Mouse (Mus musculus) liver, postnatal 0 days (tissue): ENCODE results near the gene Ipmk. TPM values are rescaled to one million over a fixed set of nuclear protein-coding genes. Genes with fewer than 3 reads are reported as not detected.

Source experiments
- ATAC-seq: fragments of 200-750 bp; cut with Nextera tagmentation; 2 replicates; pipeline ENCODE4 v1.8.0; 2017; ENCODE audit warnings: mild to moderate bottlenecking, moderate library complexity
- DNase-seq: peaks from one replicate; pipeline ENCODE4 v3.0.0-alpha.2; 2016
- H3K27ac ChIP-seq: fragments of 300-500 bp; sonication (generic); 2 replicates; pipeline ENCODE4 v1.5.1; 2014; ENCODE audit warnings: antibody characterized with exemption, moderate library complexity, mild to moderate bottlenecking, low read depth
- H3K27me3 ChIP-seq: fragments of 300-500 bp; sonication (generic); 2 replicates; pipeline ENCODE4 v1.6.1; 2014; ENCODE audit warnings: low read length, control low read depth, mixed read lengths; ENCODE audit not compliant: insufficient read depth
- H3K36me3 ChIP-seq: fragments of 300-500 bp; sonication (generic); replicated peaks from 2 replicates; pipeline ENCODE4 v1.6.1; 2014; ENCODE audit warnings: mild to moderate bottlenecking, control low read depth, low read length, moderate library complexity, mixed read lengths; ENCODE audit not compliant: insufficient read depth
- H3K4me1 ChIP-seq: fragments of 300-500 bp; sonication (generic); 2 replicates; pipeline ENCODE4 v1.6.1; 2014; ENCODE audit warnings: antibody characterized with exemption, mild to moderate bottlenecking, control low read depth; ENCODE audit not compliant: insufficient read depth
- H3K4me2 ChIP-seq: fragments of 300-500 bp; sonication (generic); 2 replicates; pipeline ENCODE4 v1.6.1; 2014; ENCODE audit warnings: low read depth, mild to moderate bottlenecking, low read length, moderate library complexity, mixed read lengths
- H3K4me3 ChIP-seq: fragments of 300-500 bp; sonication (generic); 2 replicates; pipeline ENCODE4 v1.5.1; 2014; ENCODE audit warnings: low read depth, low read length
- H3K9ac ChIP-seq: fragments of 300-500 bp; sonication (generic); replicated peaks from 2 replicates; pipeline ENCODE4 v1.6.1; 2014; ENCODE audit warnings: mild to moderate bottlenecking, moderate library complexity
- H3K9me3 ChIP-seq: fragments of 300-500 bp; sonication (generic); 2 replicates; pipeline ENCODE4 v1.6.1; 2016; ENCODE audit warnings: mild to moderate bottlenecking, control low read depth, low read length, mixed read lengths
- CTCF ChIP-seq: sonication (generic); IDR thresholded peaks from 2 replicates; pipeline ENCODE4 v1.5.1; 2016; ENCODE audit warnings: antibody characterized with exemption, low read depth
- EP300 ChIP-seq: IDR thresholded peaks from 2 replicates; pipeline ENCODE4 v1.6.1; 2016; ENCODE audit warnings: antibody characterized with exemption, low read depth, mild to moderate bottlenecking
- WGBS: fragments of 180-500 bp; shearing (Covaris S2); extraction: QIAGEN DNeasy Blood & Tissue Kit; methylation state at CpG from one replicate; pipeline ENCODE4 v1.1.7; 2014; ENCODE audit not compliant: insufficient replicate concordance; 5-methylcytosine and 5-hydroxymethylcytosine counted together
- polyA plus RNA-seq: library from polyadenylated mRNA; unstranded; fragments of >200 nt; fragmentation: Nextera tagmentation; extraction: Ambion mirVana; gene quantifications from 2 replicates; pipeline ENCODE4 v1.2.1, GENCODE M21; 2015

Gene Ipmk
- polyA plus RNA-seq, 1 experiment from 2014 or later, result 9.4 TPM

DNA sequence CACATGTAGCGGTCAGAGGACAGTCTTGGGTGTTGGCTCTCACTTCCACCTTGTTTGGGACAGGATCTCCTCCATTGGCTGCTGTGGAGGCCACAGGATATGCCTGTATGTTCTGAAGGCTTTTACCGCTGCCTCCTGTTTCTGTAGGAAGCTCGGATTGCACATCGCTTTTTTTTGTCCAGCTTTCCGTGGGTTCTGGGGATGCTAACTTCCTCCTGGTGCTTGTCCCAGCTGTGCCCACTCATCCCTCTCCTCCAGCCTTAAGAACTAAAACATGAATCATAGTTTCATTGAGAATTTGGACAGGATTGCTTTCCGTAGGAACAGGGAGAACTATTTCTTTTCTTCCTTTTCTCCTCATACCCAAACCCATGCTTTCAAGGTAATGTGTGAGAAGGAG lies 24.3 kb downstream of the Ipmk start:
- no peak overlapping the region for H3K27ac ChIP-seq
- H3K4me3 ChIP-seq, result no peak overlapping the region
- no peak overlapping the region for H3K4me2 ChIP-seq
- ATAC-seq, result no peak
- 77% methylated on average over 6 of the region's 6 CpGs for WGBS
- DNase-seq, result no peak
- peaks cover 33% of the 10 kb centered on the region for H3K36me3 ChIP-seq
- H3K4me1 ChIP-seq, result peaks cover 7% of the 10 kb centered on the region; the same call in 1 of the 2 replicates
- TF ChIP-seq CTCF, result no peak
- TF ChIP-seq EP300, result no peak
- H3K9me3 ChIP-seq, result no peaks in the 10 kb centered on the region
- H3K27me3 ChIP-seq, result no peaks in the 10 kb centered on the region
- no peak overlapping the region for H3K9ac ChIP-seq

DNA sequence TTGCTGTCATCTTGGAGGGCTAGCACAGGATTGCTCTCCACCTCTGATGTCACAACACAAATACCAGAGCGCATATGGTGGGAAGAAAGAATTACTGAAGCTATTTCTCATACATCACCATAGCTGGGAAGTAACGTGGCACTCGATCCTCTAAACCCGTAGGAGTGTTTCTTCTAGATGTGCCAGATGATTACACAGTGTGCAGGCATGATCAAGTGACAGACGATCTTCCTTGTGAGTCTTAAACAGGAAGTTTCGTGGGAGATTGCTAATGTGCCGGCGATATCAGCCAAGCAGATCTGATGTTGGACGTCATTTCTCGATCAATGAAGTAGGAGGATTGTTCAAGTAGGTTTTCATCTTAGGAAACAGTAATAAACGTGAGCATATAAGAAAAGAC lies 26.1 kb downstream of the Ipmk start:
- DNase-seq (no peak), ATAC-seq (no peak)
- Histone ChIP-seq H3K4me1 (peaks cover 5% of the 10 kb centered on the region; the same call in 1 of the 2 replicates), H3K4me3 (no peak overlapping the region), H3K36me3 (peaks cover 39% of the 10 kb centered on the region), H3K27ac (no peak overlapping the region), H3K9me3 (no peaks in the 10 kb centered on the region), H3K27me3 (no peaks in the 10 kb centered on the region), H3K4me2 (no peak overlapping the region), H3K9ac (no peak overlapping the region)
- WGBS, result 66% methylated on average over 11 of the region's 11 CpGs
- no peak for TF ChIP-seq EP300
- no peak for TF ChIP-seq CTCF

DNA sequence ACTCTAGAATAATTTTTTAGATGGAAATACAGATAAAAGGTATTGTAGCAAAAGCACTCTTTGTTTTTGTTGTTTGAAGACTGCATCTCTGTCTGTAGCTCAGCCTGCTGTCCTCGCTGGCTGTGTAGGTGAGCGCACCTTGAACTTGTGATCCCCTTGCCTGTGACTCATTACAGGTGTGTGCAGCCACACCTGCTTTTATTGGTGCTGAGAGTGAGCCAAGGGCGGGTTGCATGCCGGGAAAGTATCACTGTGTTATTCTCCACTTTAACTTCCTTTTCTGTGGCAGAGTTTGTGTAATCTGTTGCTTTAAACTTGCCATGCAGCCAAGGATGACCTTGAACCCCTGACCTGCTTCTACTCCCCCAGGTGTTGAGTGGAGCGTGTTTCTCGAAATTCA lies 28.5 kb downstream of the Ipmk start:
- peaks cover 51% of the 10 kb centered on the region for H3K36me3 ChIP-seq
- no peaks in the 10 kb centered on the region for H3K27me3 ChIP-seq
- 72% methylated on average over 6 of the region's 6 CpGs for WGBS
- TF ChIP-seq EP300, result peak; percentile 43; the same call in 1 of the 2 replicates
- no peak for TF ChIP-seq CTCF
- no peak overlapping the region for H3K9ac ChIP-seq
- H3K9me3 ChIP-seq, result no peaks in the 10 kb centered on the region
- no peak overlapping the region for H3K4me2 ChIP-seq
- DNase-seq (no peak), ATAC-seq (peak; percentile 90)
- no peak overlapping the region for H3K4me3 ChIP-seq
- H3K27ac ChIP-seq, result peak overlapping the region; percentile 59
- no peaks in the 10 kb centered on the region for H3K4me1 ChIP-seq

DNA sequence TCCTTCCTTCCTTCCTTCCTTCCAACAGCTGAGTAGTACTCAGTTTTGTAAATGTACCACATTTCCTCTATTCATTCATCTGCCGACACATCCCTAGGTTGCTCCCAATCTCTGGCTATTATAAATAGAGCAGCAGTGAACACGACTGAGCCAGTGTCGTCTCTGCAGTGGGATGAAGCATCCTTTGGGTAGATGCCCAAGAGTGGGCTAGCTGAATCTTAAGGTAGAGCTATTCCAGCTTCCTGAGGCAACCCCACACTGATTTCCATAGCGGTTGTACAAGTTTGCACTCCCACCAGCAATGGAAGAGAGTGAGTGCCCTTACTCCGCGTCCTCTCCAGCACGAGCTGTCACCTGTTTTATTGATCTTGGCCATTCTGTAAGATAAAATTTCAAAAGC lies 32.8 kb downstream of the Ipmk start:
- Histone ChIP-seq H3K4me2 (no peak overlapping the region), H3K4me1 (peaks cover 6% of the 10 kb centered on the region; the same call in 1 of the 2 replicates), H3K9ac (no peak overlapping the region), H3K9me3 (no peaks in the 10 kb centered on the region), H3K27ac (no peak overlapping the region), H3K4me3 (no peak overlapping the region), H3K27me3 (no peaks in the 10 kb centered on the region), H3K36me3 (peaks cover 40% of the 10 kb centered on the region)
- DNase-seq (no peak), ATAC-seq (no peak)
- 84% methylated on average over 7 of the region's 7 CpGs for WGBS
- no peak for TF ChIP-seq EP300
- TF ChIP-seq CTCF, result no peak

DNA sequence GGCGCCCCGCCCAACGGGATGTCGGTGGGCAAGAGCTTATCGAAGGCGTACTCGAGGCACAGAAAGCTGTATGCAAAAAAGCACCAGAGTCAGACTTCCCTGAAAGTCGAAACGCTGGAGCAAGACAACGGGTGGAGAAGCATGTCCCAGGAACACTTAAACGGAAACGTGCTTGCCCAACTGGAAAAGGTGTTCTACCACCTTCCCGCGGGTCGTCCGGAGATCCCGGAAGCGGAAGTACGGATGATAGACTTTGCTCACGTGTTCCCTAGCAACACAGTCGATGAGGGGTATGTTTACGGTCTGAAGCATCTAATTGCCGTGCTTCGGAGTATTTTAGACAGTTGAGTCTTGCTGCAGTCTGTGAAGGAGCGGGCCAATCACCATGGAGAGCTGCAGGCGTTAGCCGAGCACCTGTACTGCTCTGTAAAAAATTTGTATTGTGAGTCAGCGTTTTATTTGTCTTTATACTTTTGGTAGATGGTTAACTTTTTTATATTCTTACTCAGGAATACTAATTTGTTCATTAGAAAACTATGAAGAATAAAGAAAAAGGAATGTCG lies 34.0 kb downstream of the Ipmk start:
- ATAC-seq (no peak), DNase-seq (no peak)
- TF ChIP-seq CTCF (no peak), EP300 (no peak)
- Histone ChIP-seq H3K4me2 (no peak overlapping the region), H3K27ac (no peak overlapping the region), H3K36me3 (peaks cover 39% of the 10 kb centered on the region), H3K4me1 (peaks cover 6% of the 10 kb centered on the region; the same call in 1 of the 2 replicates), H3K27me3 (no peaks in the 10 kb centered on the region), H3K4me3 (no peak overlapping the region), H3K9ac (no peak overlapping the region), H3K9me3 (no peaks in the 10 kb centered on the region)
- WGBS, result 90% methylated on average over 29 of the region's 29 CpGs

DNA sequence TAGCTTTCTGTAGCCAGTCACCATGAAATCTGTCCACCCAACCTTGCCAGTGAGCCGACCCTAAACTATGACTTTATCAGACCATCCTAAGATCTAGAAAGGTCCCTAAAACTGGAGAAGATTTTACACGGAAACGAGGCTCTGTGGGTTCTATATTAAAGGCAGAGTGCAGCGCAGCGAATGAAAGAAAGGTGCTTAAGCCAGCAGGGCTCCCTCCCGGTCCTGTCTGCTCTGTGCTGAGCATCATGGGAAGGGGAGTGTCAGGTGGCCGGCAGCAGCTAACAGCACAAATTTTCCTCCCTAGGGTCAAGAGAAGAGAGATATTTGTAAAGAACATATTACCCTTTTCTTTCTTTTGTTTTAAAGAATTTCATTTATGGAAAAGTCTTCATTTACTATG lies 34.5 kb downstream of the Ipmk start:
- TF ChIP-seq CTCF, result no peak
- TF ChIP-seq EP300, result no peak
- H3K27me3 ChIP-seq, result no peaks in the 10 kb centered on the region
- no peak for ATAC-seq
- no peak overlapping the region for H3K9ac ChIP-seq
- DNase-seq, result no peak
- H3K36me3 ChIP-seq, result peaks cover 34% of the 10 kb centered on the region
- 73% methylated on average over 7 of the region's 7 CpGs for WGBS
- no peak overlapping the region for H3K4me3 ChIP-seq
- H3K27ac ChIP-seq, result no peak overlapping the region
- no peak overlapping the region for H3K4me2 ChIP-seq
- no peaks in the 10 kb centered on the region for H3K9me3 ChIP-seq
- peaks cover 6% of the 10 kb centered on the region; the same call in 1 of the 2 replicates for H3K4me1 ChIP-seq
